Mouse (Mus musculus) urinary bladder, adult 2 months (tissue): ENCODE data around the gene Esr1. TPM values are rescaled to one million over a fixed set of nuclear protein-coding genes. Genes with fewer than 3 reads are reported as not detected.

ENCODE experiments used
- DNase-seq: peaks from one replicate; pipeline ENCODE4 v3.0.0; 2022; ENCODE audit warnings: low spot score
- polyA plus RNA-seq: library from polyadenylated mRNA; depleted of rRNA; stranded (reverse); fragments of >200 nt; gene quantifications from 2 replicates; pipeline ENCODE4 v1.2.3, GENCODE M21; 2012

The Esr1 gene
- polyA plus RNA-seq, 1 experiment: 3.7 TPM

- DNase-seq: no peak
Observed at GRCm38 (mm10) chr10:4838099-4838498, 226.7 kb downstream of the Esr1 start.

GRCm38 (mm10) chr10:4841039-4841438, 229.6 kb downstream of the Esr1 start:
- no peak for DNase-seq

- no peak for DNase-seq
Observed at GRCm38 (mm10) chr10:4847523-4847922, 236.1 kb downstream of the Esr1 start.

GRCm38 (mm10) chr10:4849881-4850280, 238.5 kb downstream of the Esr1 start:
- no peak for DNase-seq

- DNase-seq: no peak
Observed at GRCm38 (mm10) chr10:4875076-4875737, 263.8 kb downstream of the Esr1 start.

- DNase-seq: no peak
Observed at GRCm38 (mm10) chr10:4881391-4881790, 270.0 kb downstream of the Esr1 start.

- DNase-seq: no peak
Observed at GRCm38 (mm10) chr10:4885506-4885905, 274.1 kb downstream of the Esr1 start.

GRCm38 (mm10) chr10:4885961-4886360, 274.6 kb downstream of the Esr1 start:
- DNase-seq: no peak

- no peak for DNase-seq
Observed at GRCm38 (mm10) chr10:4893475-4893874, 282.1 kb downstream of the Esr1 start.

- no peak for DNase-seq
Observed at GRCm38 (mm10) chr10:4897789-4898188, 286.4 kb downstream of the Esr1 start.

- no peak for DNase-seq
Observed at GRCm38 (mm10) chr10:4900324-4900723, 288.9 kb downstream of the Esr1 start.

GRCm38 (mm10) chr10:4909271-4909670, 297.9 kb downstream of the Esr1 start:
- DNase-seq: no peak

- DNase-seq: no peak
Observed at GRCm38 (mm10) chr10:4910451-4910850, 299.1 kb downstream of the Esr1 start.

GRCm38 (mm10) chr10:4919046-4919445, 307.7 kb downstream of the Esr1 start:
- DNase-seq: no peak

- no peak for DNase-seq
Observed at GRCm38 (mm10) chr10:4923616-4924015, 312.2 kb downstream of the Esr1 start.

- DNase-seq: no peak
Observed at GRCm38 (mm10) chr10:4924391-4924790, 313.0 kb downstream of the Esr1 start.

- DNase-seq: no peak
Observed at GRCm38 (mm10) chr10:4943148-4943547, 331.8 kb downstream of the Esr1 start.

GRCm38 (mm10) chr10:4944725-4945124, 333.3 kb downstream of the Esr1 start:
- DNase-seq: no peak

- DNase-seq: no peak
Observed at GRCm38 (mm10) chr10:4965768-4966167, 354.4 kb downstream of the Esr1 start.

- DNase-seq: no peak
Observed at GRCm38 (mm10) chr10:4971156-4971555, 359.8 kb downstream of the Esr1 start.

GRCm38 (mm10) chr10:4971586-4971985, 360.2 kb downstream of the Esr1 start:
- no peak for DNase-seq

- no peak for DNase-seq
Observed at GRCm38 (mm10) chr10:4972026-4972425, 360.6 kb downstream of the Esr1 start.

- no peak for DNase-seq
Observed at GRCm38 (mm10) chr10:4974246-4974645, 362.9 kb downstream of the Esr1 start.

- DNase-seq: no peak
Observed at GRCm38 (mm10) chr10:4976557-4976956, 365.2 kb downstream of the Esr1 start.
